Mouse (Mus musculus): ENCODE measurements at regions not wholly inside any gene's neighbourhood (a gene's known extent, or its start where the extent isn't known, plus 50 kb on each side); places are given as distances from the start of the nearest gene placed in this dataset.

GRCm38 (mm10) chr10:116699711-116700110, 118.4 kb upstream of the Cnot2 start:
- Histone ChIP-seq H3K4me1 (ENCODE audit: control insufficient read depth, insufficient read depth, low read length) (no peaks in the 10 kb centered on the region), H3K4me3 (replicated peaks; ENCODE audit: insufficient read depth, low read depth, low read length) (no peak overlapping the region), H3K27ac (ENCODE audit: insufficient read depth, low read length) (no peak overlapping the region), H3K27me3 (ENCODE audit: control insufficient read depth, insufficient read depth, low read length) (no peaks in the 10 kb centered on the region)
- TF ChIP-seq POLR2A (IDR thresholded peaks at IDR 0.05; ENCODE audit: borderline replicate concordance, insufficient read depth, low read length) (no peak), CTCF (IDR thresholded peaks at IDR 0.05; ENCODE audit: borderline replicate concordance, insufficient read depth, low read depth, low read length) (no peak)
- 63% methylated on average over 8 of the region's 8 CpGs for WGBS
- DNase-seq, result no peak

- Histone ChIP-seq H3K27me3 (ENCODE audit: control insufficient read depth, insufficient read depth, low read length) (no peaks in the 10 kb centered on the region), H3K27ac (ENCODE audit: insufficient read depth, low read length) (no peak overlapping the region), H3K4me1 (ENCODE audit: control insufficient read depth, insufficient read depth, low read length) (no peaks in the 10 kb centered on the region), H3K4me3 (replicated peaks; ENCODE audit: insufficient read depth, low read depth, low read length) (no peak overlapping the region)
- no peak for DNase-seq
- 77% methylated on average over 14 of the region's 14 CpGs for WGBS
- TF ChIP-seq CTCF (IDR thresholded peaks at IDR 0.05; ENCODE audit: borderline replicate concordance, insufficient read depth, low read depth, low read length) (no peak), POLR2A (IDR thresholded peaks at IDR 0.05; ENCODE audit: borderline replicate concordance, insufficient read depth, low read length) (no peak)
Measured at GRCm38 (mm10) chr10:116697628-116698316, 116.5 kb upstream of the Cnot2 start.

- Histone ChIP-seq H3K4me3 (replicated peaks; ENCODE audit: insufficient read depth, low read depth, low read length) (no peak overlapping the region), H3K27ac (ENCODE audit: insufficient read depth, low read length) (no peak overlapping the region), H3K4me1 (ENCODE audit: control insufficient read depth, insufficient read depth, low read length) (no peaks in the 10 kb centered on the region), H3K27me3 (ENCODE audit: control insufficient read depth, insufficient read depth, low read length) (no peaks in the 10 kb centered on the region; the same call in 1 of the 2 replicates)
- WGBS, result 41% methylated on average over 3 of the region's 3 CpGs
- TF ChIP-seq POLR2A (IDR thresholded peaks at IDR 0.05; ENCODE audit: borderline replicate concordance, insufficient read depth, low read length) (no peak), CTCF (IDR thresholded peaks at IDR 0.05; ENCODE audit: borderline replicate concordance, insufficient read depth, low read depth, low read length) (no peak)
- peak in 1 of 2 experiments; percentile 23 for DNase-seq
Measured at GRCm38 (mm10) chr10:116693816-116694215, 112.5 kb upstream of the Cnot2 start.

- H3K4me3 ChIP-seq (replicated peaks; ENCODE audit: insufficient read depth, low read depth, low read length), result no peak overlapping the region
- H3K4me1 ChIP-seq (ENCODE audit: control insufficient read depth, insufficient read depth, low read length), result no peaks in the 10 kb centered on the region
- WGBS, result 92% methylated on average over 11 of the region's 11 CpGs
- no peak for DNase-seq
- no peaks in the 10 kb centered on the region; the same call in 1 of the 2 replicates for H3K27me3 ChIP-seq (ENCODE audit: control insufficient read depth, insufficient read depth, low read length)
- H3K27ac ChIP-seq (ENCODE audit: insufficient read depth, low read length), result no peak overlapping the region
- TF ChIP-seq CTCF (IDR thresholded peaks at IDR 0.05; ENCODE audit: borderline replicate concordance, insufficient read depth, low read depth, low read length) (no peak), POLR2A (IDR thresholded peaks at IDR 0.05; ENCODE audit: borderline replicate concordance, insufficient read depth, low read length) (no peak)
Measured at GRCm38 (mm10) chr10:116686741-116687140, 105.4 kb upstream of the Cnot2 start.

GRCm38 (mm10) chr10:116683374-116683773, 102.1 kb upstream of the Cnot2 start:
- H3K27ac ChIP-seq (ENCODE audit: insufficient read depth, low read length), result no peak overlapping the region
- no peaks in the 10 kb centered on the region for H3K27me3 ChIP-seq (ENCODE audit: control insufficient read depth, insufficient read depth, low read length)
- no peaks in the 10 kb centered on the region for H3K4me1 ChIP-seq (ENCODE audit: control insufficient read depth, insufficient read depth, low read length)
- WGBS, result 95% methylated on average over 9 of the region's 9 CpGs
- DNase-seq, result no peak
- no peak overlapping the region for H3K4me3 ChIP-seq (replicated peaks; ENCODE audit: insufficient read depth, low read depth, low read length)
- no peak for TF ChIP-seq POLR2A (IDR thresholded peaks at IDR 0.05; ENCODE audit: borderline replicate concordance, insufficient read depth, low read length)
- no peak for TF ChIP-seq CTCF (IDR thresholded peaks at IDR 0.05; ENCODE audit: borderline replicate concordance, insufficient read depth, low read depth, low read length)

- 92% methylated on average over 10 of the region's 10 CpGs for WGBS
- no peak for DNase-seq
- Histone ChIP-seq H3K27ac (ENCODE audit: insufficient read depth, low read length) (no peak overlapping the region), H3K27me3 (ENCODE audit: control insufficient read depth, insufficient read depth, low read length) (no peaks in the 10 kb centered on the region), H3K4me3 (replicated peaks; ENCODE audit: insufficient read depth, low read depth, low read length) (no peak overlapping the region), H3K4me1 (ENCODE audit: control insufficient read depth, insufficient read depth, low read length) (no peaks in the 10 kb centered on the region)
- TF ChIP-seq POLR2A (IDR thresholded peaks at IDR 0.05; ENCODE audit: borderline replicate concordance, insufficient read depth, low read length) (no peak), CTCF (IDR thresholded peaks at IDR 0.05; ENCODE audit: borderline replicate concordance, insufficient read depth, low read depth, low read length) (no peak)
Measured at GRCm38 (mm10) chr10:116678950-116679735, 97.8 kb upstream of the Cnot2 start.

- Histone ChIP-seq H3K4me3 (replicated peaks; ENCODE audit: insufficient read depth, low read depth, low read length) (no peak overlapping the region), H3K27ac (ENCODE audit: insufficient read depth, low read length) (no peak overlapping the region), H3K4me1 (ENCODE audit: control insufficient read depth, insufficient read depth, low read length) (no peaks in the 10 kb centered on the region), H3K27me3 (ENCODE audit: control insufficient read depth, insufficient read depth, low read length) (no peaks in the 10 kb centered on the region)
- no peak for TF ChIP-seq CTCF (IDR thresholded peaks at IDR 0.05; ENCODE audit: borderline replicate concordance, insufficient read depth, low read depth, low read length)
- no peak for TF ChIP-seq POLR2A (IDR thresholded peaks at IDR 0.05; ENCODE audit: borderline replicate concordance, insufficient read depth, low read length)
- WGBS, result 32% methylated on average over 4 of the region's 4 CpGs
- DNase-seq, result no peak
Measured at GRCm38 (mm10) chr10:116677949-116678348, 96.6 kb upstream of the Cnot2 start.

- H3K4me1 ChIP-seq (ENCODE audit: control insufficient read depth, insufficient read depth, low read length), result no peaks in the 10 kb centered on the region
- TF ChIP-seq POLR2A (IDR thresholded peaks at IDR 0.05; ENCODE audit: borderline replicate concordance, insufficient read depth, low read length), result no peak
- TF ChIP-seq CTCF (IDR thresholded peaks at IDR 0.05; ENCODE audit: borderline replicate concordance, insufficient read depth, low read depth, low read length), result no peak
- H3K4me3 ChIP-seq (replicated peaks; ENCODE audit: insufficient read depth, low read depth, low read length), result no peak overlapping the region
- no peak for DNase-seq
- H3K27ac ChIP-seq (ENCODE audit: insufficient read depth, low read length), result no peak overlapping the region
- no peaks in the 10 kb centered on the region for H3K27me3 ChIP-seq (ENCODE audit: control insufficient read depth, insufficient read depth, low read length)
- WGBS, result 85% methylated on average over 7 of the region's 7 CpGs
Measured at GRCm38 (mm10) chr10:116675171-116675570, 93.9 kb upstream of the Cnot2 start.
